Mouse (Mus musculus) hindbrain, embryonic 12.5 days (tissue): ENCODE measurements at regions not wholly inside any gene's neighbourhood (a gene's known extent, or its start where the extent isn't known, plus 50 kb on each side); places are given as distances from the start of the nearest gene placed in this dataset.

ENCODE experiments used
- ATAC-seq: fragments of 200-750 bp; cut with Nextera tagmentation; 2 replicates; pipeline ENCODE4 v1.8.0; 2017; ENCODE audit warnings: moderate TSS enrichment; ENCODE audit not compliant: low FRiP score
- H3K27ac ChIP-seq: fragments of 300-500 bp; sonication (generic); 2 replicates; pipeline ENCODE4 v1.5.1; 2016; ENCODE audit warnings: mild to moderate bottlenecking
- H3K27me3 ChIP-seq: fragments of 300-500 bp; sonication (generic); 2 replicates; pipeline ENCODE4 v1.6.1; 2016; ENCODE audit warnings: mild to moderate bottlenecking
- H3K36me3 ChIP-seq: fragments of 300-500 bp; sonication (generic); 2 replicates; pipeline ENCODE4 v1.6.1; 2016; ENCODE audit warnings: mild to moderate bottlenecking
- H3K4me1 ChIP-seq: fragments of 300-500 bp; sonication (generic); 2 replicates; pipeline ENCODE4 v1.6.1; 2016
- H3K4me2 ChIP-seq: fragments of 300-500 bp; sonication (generic); replicated peaks from 2 replicates; pipeline ENCODE4 v1.6.1; 2016; ENCODE audit warnings: mild to moderate bottlenecking
- H3K4me3 ChIP-seq: fragments of 300-500 bp; sonication (generic); 2 replicates; pipeline ENCODE4 v1.5.1; 2016; ENCODE audit warnings: mild to moderate bottlenecking
- H3K9ac ChIP-seq: fragments of 300-500 bp; sonication (generic); 2 replicates; pipeline ENCODE4 v1.6.1; 2016; ENCODE audit warnings: mild to moderate bottlenecking, moderate library complexity
- H3K9me3 ChIP-seq: fragments of 300-500 bp; sonication (generic); replicated peaks from 2 replicates; pipeline ENCODE4 v1.6.1; 2016; ENCODE audit warnings: mild to moderate bottlenecking
- WGBS: fragments of 180-500 bp; shearing (Covaris S2); methylation state at CpG from one replicate; pipeline ENCODE4 v1.1.7; 2016; 5-methylcytosine and 5-hydroxymethylcytosine counted together

DNA sequence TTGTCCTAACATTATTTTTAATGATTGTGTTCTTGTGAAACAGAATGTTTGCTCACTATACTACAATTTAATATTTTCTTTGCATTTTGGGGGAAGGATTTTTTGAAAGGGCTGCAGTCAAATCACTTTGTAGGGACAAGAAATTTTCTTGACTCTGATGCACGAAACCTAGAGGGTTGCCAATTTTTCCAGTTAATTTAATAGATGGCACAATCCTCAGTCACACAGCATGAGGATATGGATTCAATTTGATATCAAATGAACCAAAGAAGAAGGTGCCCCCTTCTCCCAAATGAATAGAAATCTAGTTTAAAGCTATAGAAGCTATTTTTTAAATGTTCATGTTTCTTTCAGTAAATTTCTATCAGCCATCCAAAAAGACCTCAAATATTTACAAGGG lies 544.3 kb upstream of the Rag2 start:
- Histone ChIP-seq H3K9me3 (no peaks in the 10 kb centered on the region), H3K4me1 (no peaks in the 10 kb centered on the region), H3K4me3 (no peak overlapping the region), H3K9ac (no peak overlapping the region), H3K27ac (no peak overlapping the region), H3K36me3 (no peaks in the 10 kb centered on the region), H3K4me2 (no peak overlapping the region), H3K27me3 (no peaks in the 10 kb centered on the region)
- 70% methylated on average over 1 of the region's 1 CpGs for WGBS
- ATAC-seq: no peak

DNA sequence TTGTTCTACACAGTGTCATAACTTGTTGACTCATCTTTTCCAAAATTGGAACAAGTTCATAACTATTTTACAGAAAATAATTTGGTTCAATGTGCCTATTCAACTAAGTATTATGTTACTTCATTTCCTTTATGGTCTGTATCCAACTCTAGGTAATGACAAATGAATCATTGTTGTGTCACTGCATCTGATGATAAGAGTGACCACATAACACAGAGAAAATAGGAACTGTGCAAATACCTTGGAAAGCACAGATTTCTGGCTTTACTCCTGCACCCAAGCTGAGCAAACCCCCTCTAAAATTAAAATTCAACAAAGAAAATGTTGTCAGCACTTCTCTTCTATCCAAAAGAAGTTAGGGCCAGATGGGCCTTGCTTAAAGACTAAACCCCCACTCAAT lies 540.7 kb upstream of the Rag2 start:
- no peaks in the 10 kb centered on the region for H3K4me1 ChIP-seq
- H3K4me2 ChIP-seq: no peak overlapping the region
- no peaks in the 10 kb centered on the region for H3K27me3 ChIP-seq
- H3K9me3 ChIP-seq: no peaks in the 10 kb centered on the region
- no peak overlapping the region for H3K4me3 ChIP-seq
- ATAC-seq: no peak
- no peaks in the 10 kb centered on the region for H3K36me3 ChIP-seq
- H3K9ac ChIP-seq: no peak overlapping the region
- no peak overlapping the region for H3K27ac ChIP-seq

DNA sequence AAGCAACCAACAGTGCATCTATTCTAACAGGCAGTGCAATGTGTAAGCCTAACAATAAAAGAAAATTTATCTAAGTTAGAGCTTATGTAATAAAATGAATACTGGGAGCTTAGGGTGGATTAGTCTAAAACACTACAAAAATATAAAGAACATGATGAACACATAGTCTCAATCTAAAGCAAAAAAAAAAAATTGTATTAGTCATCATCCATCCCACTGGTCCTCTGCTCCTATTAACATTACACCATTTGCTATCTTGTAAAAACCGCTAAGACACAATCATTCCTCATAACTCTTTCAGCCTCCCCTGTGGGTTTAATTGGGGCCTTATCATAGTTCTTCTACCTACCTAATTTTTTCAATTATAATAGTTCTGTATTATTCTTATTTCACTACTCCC lies 539.9 kb upstream of the Rag2 start:
- Histone ChIP-seq H3K36me3 (no peaks in the 10 kb centered on the region), H3K4me1 (no peaks in the 10 kb centered on the region), H3K9me3 (no peaks in the 10 kb centered on the region), H3K4me3 (no peak overlapping the region), H3K4me2 (no peak overlapping the region), H3K9ac (no peak overlapping the region), H3K27me3 (no peaks in the 10 kb centered on the region), H3K27ac (no peak overlapping the region)
- WGBS: 90% methylated on average over 1 of the region's 1 CpGs
- no peak for ATAC-seq

DNA sequence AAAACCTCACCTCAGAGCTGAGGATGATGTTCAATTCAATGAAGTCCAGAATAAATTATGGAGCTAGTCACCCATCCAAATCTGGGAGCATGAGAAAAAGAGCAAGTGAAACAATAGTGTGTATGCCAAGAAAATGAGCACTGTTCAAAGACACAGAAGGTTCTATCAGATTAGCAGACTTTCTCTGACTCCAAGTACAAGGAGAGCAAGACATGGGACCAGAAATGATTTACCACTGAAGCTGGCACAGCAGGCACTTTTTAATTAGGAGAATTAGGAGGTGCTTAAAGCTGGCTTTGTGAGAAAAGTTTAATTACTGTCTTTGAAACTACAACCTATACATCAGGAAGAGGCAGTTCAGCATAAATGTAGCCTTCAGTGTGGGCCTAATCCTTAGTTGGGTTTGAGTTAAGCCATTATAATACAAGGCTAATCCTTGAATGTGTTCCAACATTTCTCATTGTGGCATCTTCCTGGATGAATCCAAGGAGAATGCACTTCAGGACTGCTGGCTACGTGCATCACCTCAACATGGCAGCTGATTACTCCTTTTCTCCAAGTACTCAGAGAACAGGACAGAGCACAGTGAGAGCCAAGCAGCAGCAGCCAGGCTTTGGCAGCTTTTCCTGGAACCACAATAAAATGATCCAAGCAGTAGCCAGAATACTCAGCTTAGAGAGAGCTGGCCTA lies 517.2 kb upstream of the Rag2 start:
- 79% methylated on average over 1 of the region's 1 CpGs for WGBS
- no peak for ATAC-seq

GRCm38 (mm10) chr2:101136867-101137266 lies 487.7 kb upstream of the Rag2 start:
- Histone ChIP-seq H3K9ac (no peak overlapping the region), H3K27me3 (no peaks in the 10 kb centered on the region), H3K36me3 (no peaks in the 10 kb centered on the region), H3K4me2 (no peak overlapping the region), H3K27ac (no peak overlapping the region), H3K4me1 (no peaks in the 10 kb centered on the region), H3K4me3 (no peak overlapping the region), H3K9me3 (no peaks in the 10 kb centered on the region)
- whole genome bisulfite sequencing: 18% methylated on average over 1 of the region's 1 CpGs
- ATAC-seq: no peak

More for the DNA sequence above, 517.2 kb upstream of the Rag2 start:
- Histone ChIP-seq H3K9me3 (no peaks in the 10 kb centered on the region), H3K4me1 (no peaks in the 10 kb centered on the region), H3K27me3 (no peaks in the 10 kb centered on the region), H3K9ac (no peak overlapping the region), H3K4me3 (no peak overlapping the region), H3K36me3 (no peaks in the 10 kb centered on the region), H3K4me2 (no peak overlapping the region), H3K27ac (no peak overlapping the region)

GRCm38 (mm10) chr2:101139931-101140330 lies 484.6 kb upstream of the Rag2 start:
- Histone ChIP-seq H3K4me3 (no peak overlapping the region), H3K27ac (no peak overlapping the region), H3K9ac (no peak overlapping the region), H3K4me2 (no peak overlapping the region), H3K27me3 (no peaks in the 10 kb centered on the region), H3K4me1 (no peaks in the 10 kb centered on the region), H3K36me3 (no peaks in the 10 kb centered on the region), H3K9me3 (no peaks in the 10 kb centered on the region)
- WGBS: 98% methylated on average over 1 of the region's 1 CpGs
- no peak for ATAC-seq

DNA sequence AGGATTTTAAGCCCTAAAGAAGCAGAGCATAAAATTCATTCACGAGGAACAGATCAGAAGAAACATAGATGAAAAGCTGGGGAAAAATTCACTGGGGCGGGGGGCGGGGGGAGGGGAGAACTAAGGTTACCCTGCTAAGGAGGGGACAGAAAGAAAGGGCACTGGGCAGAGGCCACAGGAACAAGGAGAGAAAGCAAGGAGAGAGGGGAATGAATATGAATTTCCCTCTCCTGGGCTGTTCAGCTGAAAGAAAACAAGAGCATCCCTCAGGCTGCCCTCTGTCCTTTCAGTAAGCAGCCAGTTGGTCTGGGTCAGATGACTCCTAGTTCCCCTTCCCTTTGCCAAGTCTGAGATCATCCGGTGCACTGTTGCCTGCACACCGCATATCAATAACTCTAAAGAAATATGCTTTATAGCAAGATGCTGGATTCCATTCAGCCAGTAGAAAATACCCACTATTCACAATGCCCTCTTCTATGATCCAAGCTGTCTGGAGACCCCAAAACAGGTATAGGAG lies 467.7 kb upstream of the Rag2 start:
- no peak overlapping the region for H3K9ac ChIP-seq
- H3K4me3 ChIP-seq: no peak overlapping the region
- ATAC-seq: no peak
- no peak overlapping the region for H3K27ac ChIP-seq
- H3K4me1 ChIP-seq: 0 out of 2 replicates have a peak, but pooled peaks cover 3% of the 10 kb centered on the region
- H3K4me2 ChIP-seq: no peak overlapping the region
- H3K36me3 ChIP-seq: no peaks in the 10 kb centered on the region
- no peaks in the 10 kb centered on the region for H3K27me3 ChIP-seq
- no peaks in the 10 kb centered on the region for H3K9me3 ChIP-seq
- 47% methylated on average over 5 of the region's 5 CpGs for whole genome bisulfite sequencing

DNA sequence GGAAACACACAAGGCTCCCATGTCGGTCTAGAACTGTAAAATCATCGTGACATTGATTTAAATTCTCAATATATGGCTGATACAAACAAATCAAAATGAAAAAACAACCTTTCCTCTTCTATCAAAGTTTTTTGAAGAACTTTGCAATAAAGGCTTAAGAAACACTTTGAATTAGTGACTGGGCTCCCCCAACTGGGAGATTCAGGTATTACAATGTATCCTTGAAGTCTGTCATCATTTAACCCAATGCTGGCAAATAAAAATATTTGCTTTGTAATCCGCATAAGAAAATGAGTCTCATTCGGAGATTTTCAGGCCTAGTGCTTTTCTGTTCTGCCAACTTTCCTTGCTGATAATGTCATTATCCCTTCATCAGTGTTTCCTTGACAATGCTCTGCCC lies 465.2 kb upstream of the Rag2 start:
- Histone ChIP-seq H3K9me3 (no peaks in the 10 kb centered on the region), H3K4me1 (0 out of 2 replicates have a peak, but pooled peaks cover 3% of the 10 kb centered on the region), H3K36me3 (no peaks in the 10 kb centered on the region), H3K27ac (no peak overlapping the region), H3K9ac (no peak overlapping the region), H3K27me3 (no peaks in the 10 kb centered on the region), H3K4me2 (no peak overlapping the region), H3K4me3 (no peak overlapping the region)
- no peak for ATAC-seq
- WGBS: 35% methylated on average over 4 of the region's 4 CpGs

DNA sequence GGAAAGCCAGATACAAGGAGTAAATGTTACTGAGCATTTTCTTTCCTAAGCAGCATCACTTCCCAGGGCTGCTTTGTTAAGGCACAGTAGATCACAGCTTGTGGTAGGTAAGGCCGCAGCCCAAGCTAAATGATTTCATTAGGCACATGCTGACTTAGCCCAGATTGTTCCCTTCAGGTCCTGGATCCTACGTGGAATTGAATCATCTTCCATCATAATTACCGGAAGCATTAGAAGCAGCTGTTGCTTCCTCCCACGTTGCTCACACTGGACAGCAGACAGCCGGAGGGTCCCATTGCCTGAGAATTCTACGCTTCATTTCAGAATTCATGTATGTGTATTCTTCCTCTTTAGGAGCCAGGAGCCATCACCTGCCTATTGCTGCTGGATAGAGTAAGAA lies 458.6 kb upstream of the Rag2 start:
- H3K27ac ChIP-seq: no peak overlapping the region
- H3K9ac ChIP-seq: no peak overlapping the region
- 55% methylated on average over 6 of the region's 6 CpGs for WGBS
- peaks cover 16% of the 10 kb centered on the region; the same call in 1 of the 2 replicates for H3K27me3 ChIP-seq
- no peaks in the 10 kb centered on the region for H3K9me3 ChIP-seq
- H3K4me2 ChIP-seq: no peak overlapping the region
- peak; percentile 46; the same call in 1 of the 2 replicates for ATAC-seq
- no peak overlapping the region for H3K4me3 ChIP-seq
- no peaks in the 10 kb centered on the region for H3K4me1 ChIP-seq
- no peaks in the 10 kb centered on the region for H3K36me3 ChIP-seq

- Histone ChIP-seq H3K27me3 (peaks cover 20% of the 10 kb centered on the region), H3K36me3 (no peaks in the 10 kb centered on the region), H3K9me3 (no peaks in the 10 kb centered on the region), H3K27ac (no peak overlapping the region), H3K4me3 (no peak overlapping the region), H3K9ac (no peak overlapping the region), H3K4me1 (peaks cover 4% of the 10 kb centered on the region; the same call in 1 of the 2 replicates), H3K4me2 (no peak overlapping the region)
- ATAC-seq: peak; percentile 94
- WGBS: 11% methylated on average over 6 of the region's 6 CpGs
These were observed 451.7 kb upstream of the Rag2 start for GRCm38 (mm10) chr2:101172806-101173205.

GRCm38 (mm10) chr2:101175124-101175523 lies 449.4 kb upstream of the Rag2 start:
- no peaks in the 10 kb centered on the region for H3K9me3 ChIP-seq
- H3K4me3 ChIP-seq: no peak overlapping the region
- peaks cover 4% of the 10 kb centered on the region; the same call in 1 of the 2 replicates for H3K4me1 ChIP-seq
- no peaks in the 10 kb centered on the region for H3K36me3 ChIP-seq
- no peak overlapping the region for H3K9ac ChIP-seq
- no peak overlapping the region for H3K4me2 ChIP-seq
- WGBS: 92% methylated on average over 3 of the region's 3 CpGs
- peaks cover 9% of the 10 kb centered on the region for H3K27me3 ChIP-seq
- ATAC-seq: no peak
- no peak overlapping the region for H3K27ac ChIP-seq

- Histone ChIP-seq H3K4me3 (no peak overlapping the region), H3K9me3 (no peaks in the 10 kb centered on the region), H3K4me2 (no peak overlapping the region), H3K27ac (no peak overlapping the region), H3K36me3 (no peaks in the 10 kb centered on the region), H3K9ac (no peak overlapping the region), H3K27me3 (no peaks in the 10 kb centered on the region), H3K4me1 (no peaks in the 10 kb centered on the region)
- WGBS: 81% methylated on average over 3 of the region's 3 CpGs
- no peak for ATAC-seq
These were observed 417.9 kb upstream of the Rag2 start for GRCm38 (mm10) chr2:101206637-101207036.

- no peak for ATAC-seq
- WGBS: 57% methylated on average over 4 of the region's 4 CpGs
These were observed 415.4 kb upstream of the Rag2 start for GRCm38 (mm10) chr2:101209136-101209535.

More at GRCm38 (mm10) chr2:101209136-101209535, 415.4 kb upstream of the Rag2 start:
- no peaks in the 10 kb centered on the region for H3K4me1 ChIP-seq
- H3K4me2 ChIP-seq: no peak overlapping the region
- H3K36me3 ChIP-seq: no peaks in the 10 kb centered on the region
- H3K4me3 ChIP-seq: no peak overlapping the region
- no peak overlapping the region for H3K27ac ChIP-seq
- no peak overlapping the region for H3K9ac ChIP-seq
- no peaks in the 10 kb centered on the region for H3K27me3 ChIP-seq
- no peaks in the 10 kb centered on the region for H3K9me3 ChIP-seq
